Mouse (Mus musculus) right cerebral cortex, postnatal 25 days (tissue): Measurements from ENCODE around the gene Ubqln1.
A peak's percentile ranks its signal among the peaks of the same experiment; 100 is the strongest.
"Not testable (repeated sequence)": the region's sequence is repeated elsewhere in the genome, so short reads cannot be mapped to it uniquely, and the experiment has no call there.

Source experiments
- DNase-seq: peaks from one replicate; pipeline ENCODE4 v3.0.0; 2022

Gene Ubqln1

GRCm38 (mm10) chr13:58149629-58150028 lies 65.8 kb downstream of the Ubqln1 start:
- no peak for DNase-seq

GRCm38 (mm10) chr13:58149033-58149558 lies 66.4 kb downstream of the Ubqln1 start:
- no peak for DNase-seq

- peak; percentile 26 for DNase-seq
These were observed 67.1 kb downstream of the Ubqln1 start for GRCm38 (mm10) chr13:58148256-58148831.

GRCm38 (mm10) chr13:58147760-58148159 lies 67.7 kb downstream of the Ubqln1 start:
- no peak for DNase-seq

GRCm38 (mm10) chr13:58146603-58147002 lies 68.8 kb downstream of the Ubqln1 start:
- not testable (repeated sequence) for DNase-seq

GRCm38 (mm10) chr13:58131692-58132091 lies 83.8 kb downstream of the Ubqln1 start:
- no peak for DNase-seq

- DNase-seq, result no peak
These were observed 85.7 kb downstream of the Ubqln1 start for GRCm38 (mm10) chr13:58129687-58130246.

GRCm38 (mm10) chr13:58128768-58129671 lies 86.4 kb downstream of the Ubqln1 start:
- DNase-seq, result peak; percentile 98

GRCm38 (mm10) chr13:58128396-58128767 lies 87.1 kb downstream of the Ubqln1 start, which contains the start of gene Hnrnpa0:
TSS of gene Hnrnpa0 (minus strand) at chr13:58128556.
- DNase-seq, result peak; percentile 97

- no peak for DNase-seq
These were observed 87.6 kb downstream of the Ubqln1 start for GRCm38 (mm10) chr13:58127766-58128361.

- DNase-seq, result no peak
These were observed 88.3 kb downstream of the Ubqln1 start for GRCm38 (mm10) chr13:58126862-58127765.
